Mouse (Mus musculus) common myeloid progenitor, adult 5-6 weeks (primary cell): ENCODE results near the gene AC134908.4. TPM values are rescaled to one million over a fixed set of nuclear protein-coding genes. Genes with fewer than 3 reads are reported as not detected.

Source experiments
- ATAC-seq: replicated peaks from 2 replicates; pipeline ENCODE4 v1.8.0; 2016; ENCODE audit warnings: low read depth, mild to moderate bottlenecking, moderate TSS enrichment, inconsistent platforms; ENCODE audit not compliant: poor library complexity, severe bottlenecking
- total RNA-seq: library from RNA; stranded (forward); fragments of 200-1000, 187-1606 nt; gene quantifications from 2 replicates; pipeline ENCODE4 v1.2.3, GENCODE M21; 2017

Gene AC134908.4
- total RNA-seq, 1 experiment from 2014 or later: not detected

GRCm38 (mm10) chr17:25832436-25833290, 37.2 kb upstream of the AC134908.4 start:
- peak; percentile 77 for ATAC-seq

GRCm38 (mm10) chr17:25831451-25832281, 36.2 kb upstream of the AC134908.4 start:
- no peak for ATAC-seq

GRCm38 (mm10) chr17:25830806-25831431, 35.5 kb upstream of the AC134908.4 start:
- ATAC-seq: no peak

- no peak for ATAC-seq
Measured at GRCm38 (mm10) chr17:25830200-25830753, 34.8 kb upstream of the AC134908.4 start.

GRCm38 (mm10) chr17:25829558-25830017, 34.1 kb upstream of the AC134908.4 start:
- no peak for ATAC-seq

- ATAC-seq: peak; percentile 43
Measured at GRCm38 (mm10) chr17:25828712-25829557, 33.5 kb upstream of the AC134908.4 start, which contains the start of gene Jmjd8. TSS of gene Jmjd8 (plus strand) at chr17:25828867.

- ATAC-seq: no peak
Measured at GRCm38 (mm10) chr17:25828223-25828594, 32.8 kb upstream of the AC134908.4 start.

GRCm38 (mm10) chr17:25827546-25828222, 32.2 kb upstream of the AC134908.4 start:
- no peak for ATAC-seq

- ATAC-seq: no peak
Measured at GRCm38 (mm10) chr17:25827011-25827410, 31.6 kb upstream of the AC134908.4 start.

- ATAC-seq: no peak
Measured at GRCm38 (mm10) chr17:25825984-25826570, 30.6 kb upstream of the AC134908.4 start.

- ATAC-seq: no peak
Measured at GRCm38 (mm10) chr17:25825311-25825710, 29.9 kb upstream of the AC134908.4 start.

- no peak for ATAC-seq
Measured at GRCm38 (mm10) chr17:25824362-25825142, 29.1 kb upstream of the AC134908.4 start.

- peak; percentile 85 for ATAC-seq
Measured at GRCm38 (mm10) chr17:25823452-25823851, 28.0 kb upstream of the AC134908.4 start, which contains the start of gene Wdr24. TSS of gene Wdr24 (plus strand) at chr17:25823627.

- peak; percentile 33; the same call in 1 of the 2 replicates for ATAC-seq
Measured at GRCm38 (mm10) chr17:25818851-25819780, 23.7 kb upstream of the AC134908.4 start.

GRCm38 (mm10) chr17:25817662-25818061, 22.2 kb upstream of the AC134908.4 start:
- ATAC-seq: no peak

GRCm38 (mm10) chr17:25813471-25813870, 18.0 kb upstream of the AC134908.4 start:
- peak; percentile 90 for ATAC-seq
